Mouse (Mus musculus) midbrain, embryonic 14.5 days (tissue): ENCODE data around the gene Pirb. TPM values are rescaled to one million over a fixed set of nuclear protein-coding genes. Genes with fewer than 3 reads are reported as not detected.

Experiments used
- polyA plus RNA-seq: library from polyadenylated mRNA; unstranded; fragments of >200 nt; fragmentation: Nextera tagmentation; extraction: Ambion mirVana; gene quantifications from 2 replicates; pipeline ENCODE4 v1.2.1, GENCODE M21; 2014

Gene Pirb
- polyA plus RNA-seq, 1 experiment from 2014 or later, result 0.34 TPM

Other genes with a start within 250 kb of the Pirb start
- not detected in 2 replicates for gene Tarm1, start 217.8 kb downstream of the Pirb start, polyA plus RNA-seq
- 0.26 and 0.63 TPM in 2 replicates for gene Oscar, start 104.2 kb downstream of the Pirb start, polyA plus RNA-seq
- 432 and 586 TPM in 2 replicates for gene Ndufa3, start 103.0 kb downstream of the Pirb start, polyA plus RNA-seq
- 30.4 and 38.5 TPM in 2 replicates for gene Tfpt, start 90.5 kb downstream of the Pirb start, polyA plus RNA-seq
- gene Prpf31, start 90.4 kb downstream of the Pirb start, polyA plus RNA-seq, result 71.0 and 82.7 TPM in 2 replicates
- 36.6 and 51.2 TPM in 2 replicates for gene Cnot3, start 75.1 kb downstream of the Pirb start, polyA plus RNA-seq
- 10.6 TPM in 2 replicates for gene Leng1, start 54.6 kb downstream of the Pirb start, polyA plus RNA-seq
- 3.0 and 3.2 TPM in 2 replicates for gene Tmc4, start 42.8 kb downstream of the Pirb start, polyA plus RNA-seq
- 232 and 277 TPM in 2 replicates for gene Tsen34, start 27.5 kb downstream of the Pirb start, polyA plus RNA-seq
- gene Mboat7, start 26.9 kb downstream of the Pirb start, polyA plus RNA-seq, result 70.6 and 70.7 TPM in 2 replicates
- gene Rps9, start 16.4 kb downstream of the Pirb start, polyA plus RNA-seq, result 857 and 868 TPM in 2 replicates
- not detected in 2 replicates for gene Gm15448, start 105.3 kb upstream of the Pirb start, polyA plus RNA-seq
- 0.12 TPM in 1 of 2 replicates, not detected in the other for gene Pira2, start 124.7 kb upstream of the Pirb start, polyA plus RNA-seq
- not detected in 2 replicates for gene Gm14548, start 177.7 kb upstream of the Pirb start, polyA plus RNA-seq
- gene Lilra6, start 195.1 kb upstream of the Pirb start, polyA plus RNA-seq, result not detected in 2 replicates